Mouse (Mus musculus): ENCODE measurements around the gene Hspbp1. TPM values are rescaled to one million over a fixed set of nuclear protein-coding genes. Genes with fewer than 3 reads are reported as not detected.
A peak's percentile ranks its signal among the peaks of the same experiment; 100 is the strongest.

Gene Hspbp1
- polyA plus RNA-seq, 1 experiment from 2014 or later, result 83.5 TPM

- no peaks in the 10 kb centered on the region for H3K27me3 ChIP-seq (replicated peaks)
- no peak for ATAC-seq (ENCODE audit: insufficient read depth, low FRiP score, low read depth)
- 0 out of 2 replicates have a peak overlapping the region, but pooled peaks have one; percentile 35 for H3K27ac ChIP-seq
- H3K4me3 ChIP-seq (replicated peaks), result no peak overlapping the region
- H3K9ac ChIP-seq, result no peak overlapping the region
- H3K4me1 ChIP-seq, result peaks cover 42% of the 10 kb centered on the region
- H3K9me3 ChIP-seq, result no peaks in the 10 kb centered on the region
- no peak overlapping the region for H3K4me2 ChIP-seq
- WGBS, result 73% methylated on average over 5 of the region's 5 CpGs
- H3K36me3 ChIP-seq, result 0 out of 2 replicates have a peak, but pooled peaks cover 9% of the 10 kb centered on the region
Measured at GRCm38 (mm10) chr7:4653351-4653750, 31.5 kb downstream of the Hspbp1 start.

- Histone ChIP-seq H3K27me3 (replicated peaks) (no peaks in the 10 kb centered on the region), H3K27ac (no peak overlapping the region), H3K9me3 (no peaks in the 10 kb centered on the region), H3K9ac (no peak overlapping the region), H3K4me1 (peaks cover 38% of the 10 kb centered on the region), H3K4me3 (replicated peaks) (no peak overlapping the region), H3K36me3 (0 out of 2 replicates have a peak, but pooled peaks cover 9% of the 10 kb centered on the region), H3K4me2 (no peak overlapping the region)
- 80% methylated on average over 5 of the region's 5 CpGs for WGBS
- no peak for ATAC-seq (ENCODE audit: insufficient read depth, low FRiP score, low read depth)
Measured at GRCm38 (mm10) chr7:4652726-4653125, 32.1 kb downstream of the Hspbp1 start.

- 69% methylated on average over 8 of the region's 8 CpGs for WGBS
- no peak overlapping the region for H3K4me2 ChIP-seq
- H3K27me3 ChIP-seq (replicated peaks), result no peaks in the 10 kb centered on the region
- H3K9me3 ChIP-seq, result no peaks in the 10 kb centered on the region
- no peak overlapping the region for H3K4me3 ChIP-seq (replicated peaks)
- no peak overlapping the region for H3K9ac ChIP-seq
- H3K4me1 ChIP-seq, result peaks cover 27% of the 10 kb centered on the region
- peaks cover 12% of the 10 kb centered on the region; the same call in 1 of the 2 replicates for H3K36me3 ChIP-seq
- H3K27ac ChIP-seq, result no peak overlapping the region
- ATAC-seq (ENCODE audit: insufficient read depth, low FRiP score, low read depth), result no peak
Measured at GRCm38 (mm10) chr7:4651581-4651980, 33.3 kb downstream of the Hspbp1 start.

GRCm38 (mm10) chr7:4647992-4648391 is 36.9 kb downstream of the Hspbp1 start:
- H3K27me3 ChIP-seq (replicated peaks), result no peaks in the 10 kb centered on the region
- 0 out of 2 replicates have a peak, but pooled peaks cover 4% of the 10 kb centered on the region for H3K4me1 ChIP-seq
- peaks cover 28% of the 10 kb centered on the region for H3K36me3 ChIP-seq
- no peak overlapping the region for H3K27ac ChIP-seq
- H3K9me3 ChIP-seq, result no peaks in the 10 kb centered on the region
- no peak overlapping the region for H3K9ac ChIP-seq
- 88% methylated on average over 2 of the region's 2 CpGs for WGBS
- H3K4me3 ChIP-seq (replicated peaks), result no peak overlapping the region
- no peak overlapping the region for H3K4me2 ChIP-seq
- ATAC-seq (ENCODE audit: insufficient read depth, low FRiP score, low read depth), result no peak

GRCm38 (mm10) chr7:4647291-4647690 is 37.6 kb downstream of the Hspbp1 start:
- no peaks in the 10 kb centered on the region for H3K4me1 ChIP-seq
- H3K4me2 ChIP-seq, result no peak overlapping the region
- H3K36me3 ChIP-seq, result peaks cover 34% of the 10 kb centered on the region
- H3K27ac ChIP-seq, result no peak overlapping the region
- H3K9ac ChIP-seq, result no peak overlapping the region
- no peak for ATAC-seq (ENCODE audit: insufficient read depth, low FRiP score, low read depth)
- no peaks in the 10 kb centered on the region for H3K9me3 ChIP-seq
- WGBS, result 40% methylated on average over 6 of the region's 6 CpGs
- no peak overlapping the region for H3K4me3 ChIP-seq (replicated peaks)
- no peaks in the 10 kb centered on the region for H3K27me3 ChIP-seq (replicated peaks)

DNA sequence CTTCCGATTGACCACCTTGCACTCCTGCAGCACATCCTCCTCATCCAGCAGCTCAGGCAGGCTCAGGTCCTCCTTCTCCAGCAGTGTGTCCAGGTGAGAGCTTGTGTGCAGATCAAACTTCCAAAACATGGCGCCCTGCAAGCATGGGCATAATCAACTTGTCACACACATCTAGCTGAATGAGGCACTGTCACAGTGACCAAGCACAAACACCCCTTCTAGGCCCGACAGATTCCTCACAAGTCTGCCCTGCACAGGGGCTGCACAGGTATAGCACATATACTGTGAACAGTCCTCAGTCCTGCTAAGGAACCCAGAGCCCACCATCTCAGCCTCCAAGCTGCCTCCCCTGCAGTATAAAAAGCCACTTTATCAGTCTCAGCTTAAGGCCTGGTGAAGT is 38.1 kb downstream of the Hspbp1 start:
- no peaks in the 10 kb centered on the region for H3K4me1 ChIP-seq
- H3K27me3 ChIP-seq (replicated peaks), result no peaks in the 10 kb centered on the region
- no peaks in the 10 kb centered on the region for H3K9me3 ChIP-seq
- H3K4me3 ChIP-seq (replicated peaks), result no peak overlapping the region
- peaks cover 38% of the 10 kb centered on the region for H3K36me3 ChIP-seq
- no peak overlapping the region for H3K9ac ChIP-seq
- H3K27ac ChIP-seq, result no peak overlapping the region
- no peak for ATAC-seq (ENCODE audit: insufficient read depth, low FRiP score, low read depth)
- WGBS, result 88% methylated on average over 3 of the region's 3 CpGs
- H3K4me2 ChIP-seq, result no peak overlapping the region

DNA sequence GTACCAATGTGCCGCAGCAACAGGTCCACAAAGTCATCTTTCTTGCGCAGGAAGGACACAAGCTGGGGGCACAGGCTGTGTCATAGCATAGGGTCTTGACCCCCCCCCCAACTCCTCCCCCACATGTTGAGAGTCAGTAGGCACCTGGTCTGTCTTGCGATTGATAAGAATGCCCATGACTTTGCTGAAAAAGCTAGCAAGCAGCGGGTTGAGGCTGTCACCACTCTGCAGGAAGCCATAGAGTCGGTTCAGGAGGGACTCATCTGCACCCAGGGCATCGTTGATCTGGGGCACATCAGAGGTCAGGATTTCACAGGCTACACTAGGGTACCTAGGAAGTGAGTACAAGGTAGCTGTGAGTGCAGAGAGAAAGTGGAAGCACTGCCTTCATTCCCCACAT is 41.6 kb downstream of the Hspbp1 start:
- H3K4me3 ChIP-seq (replicated peaks), result no peak overlapping the region
- H3K36me3 ChIP-seq, result peaks cover 65% of the 10 kb centered on the region
- no peak overlapping the region for H3K9ac ChIP-seq
- H3K4me1 ChIP-seq, result no peaks in the 10 kb centered on the region
- 96% methylated on average over 6 of the region's 6 CpGs for WGBS
- H3K9me3 ChIP-seq, result no peaks in the 10 kb centered on the region
- H3K27ac ChIP-seq, result no peak overlapping the region
- ATAC-seq (ENCODE audit: insufficient read depth, low FRiP score, low read depth), result no peak
- H3K27me3 ChIP-seq (replicated peaks), result no peaks in the 10 kb centered on the region
- no peak overlapping the region for H3K4me2 ChIP-seq

DNA sequence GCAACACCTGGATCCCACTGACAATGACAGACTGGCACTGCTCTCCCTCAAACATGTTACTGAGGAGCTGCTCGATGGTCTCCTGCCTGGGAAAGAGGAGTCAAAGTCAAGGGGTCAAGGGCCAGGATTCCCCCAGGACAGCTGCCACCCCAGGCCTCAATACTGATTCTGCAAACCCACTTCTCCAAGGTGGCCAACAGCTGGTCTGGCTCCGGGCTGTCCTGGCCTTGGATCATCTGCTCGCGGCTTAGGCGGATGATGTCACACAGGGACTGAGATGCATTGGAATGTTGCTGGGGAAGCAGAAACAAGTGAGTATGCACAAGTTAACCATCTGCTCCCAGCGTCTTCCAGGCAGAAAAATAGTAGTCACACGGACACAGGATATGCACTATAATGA is 42.9 kb downstream of the Hspbp1 start:
- H3K9me3 ChIP-seq, result no peaks in the 10 kb centered on the region
- H3K27me3 ChIP-seq (replicated peaks), result no peaks in the 10 kb centered on the region
- H3K9ac ChIP-seq, result no peak overlapping the region
- WGBS, result 76% methylated on average over 7 of the region's 7 CpGs
- no peak overlapping the region for H3K4me2 ChIP-seq
- no peak overlapping the region for H3K27ac ChIP-seq
- peaks cover 68% of the 10 kb centered on the region for H3K36me3 ChIP-seq
- H3K4me1 ChIP-seq, result no peaks in the 10 kb centered on the region
- H3K4me3 ChIP-seq (replicated peaks), result no peak overlapping the region
- ATAC-seq (ENCODE audit: insufficient read depth, low FRiP score, low read depth), result no peak

DNA sequence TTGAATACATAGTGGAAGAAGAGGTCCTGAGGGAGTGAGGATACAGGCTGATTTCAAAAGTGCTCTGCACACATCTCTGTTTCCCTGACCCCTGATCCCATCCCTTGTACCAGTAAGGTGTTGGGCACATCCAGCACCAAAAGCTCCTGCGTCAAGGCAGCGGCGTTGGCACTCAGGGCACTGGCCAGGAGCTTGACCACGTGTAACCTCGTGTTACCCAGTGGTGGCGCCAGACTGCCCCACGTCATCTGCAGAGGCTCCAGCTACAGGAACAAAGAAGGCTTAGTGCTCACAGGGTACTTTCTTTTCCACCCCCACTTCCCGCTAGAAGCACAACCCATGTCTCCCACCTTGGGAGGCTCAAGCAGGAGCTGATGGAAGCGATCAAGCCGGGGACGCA is 43.7 kb downstream of the Hspbp1 start:
- H3K27ac ChIP-seq, result no peak overlapping the region
- H3K9me3 ChIP-seq, result no peaks in the 10 kb centered on the region
- WGBS, result 82% methylated on average over 11 of the region's 11 CpGs
- ATAC-seq (ENCODE audit: insufficient read depth, low FRiP score, low read depth), result no peak
- no peaks in the 10 kb centered on the region for H3K4me1 ChIP-seq
- no peak overlapping the region for H3K4me2 ChIP-seq
- H3K9ac ChIP-seq, result no peak overlapping the region
- peaks cover 61% of the 10 kb centered on the region for H3K36me3 ChIP-seq
- no peak overlapping the region for H3K4me3 ChIP-seq (replicated peaks)
- H3K27me3 ChIP-seq (replicated peaks), result no peaks in the 10 kb centered on the region

- no peak overlapping the region for H3K9ac ChIP-seq
- H3K4me2 ChIP-seq, result no peak overlapping the region
- no peaks in the 10 kb centered on the region for H3K4me1 ChIP-seq
- no peak for ATAC-seq (ENCODE audit: insufficient read depth, low FRiP score, low read depth)
- no peaks in the 10 kb centered on the region for H3K27me3 ChIP-seq (replicated peaks)
- H3K4me3 ChIP-seq (replicated peaks), result no peak overlapping the region
- H3K36me3 ChIP-seq, result peaks cover 58% of the 10 kb centered on the region
- no peak overlapping the region for H3K27ac ChIP-seq
- 84% methylated on average over 4 of the region's 4 CpGs for WGBS
- H3K9me3 ChIP-seq, result no peaks in the 10 kb centered on the region
Measured at GRCm38 (mm10) chr7:4636179-4636578, 48.7 kb downstream of the Hspbp1 start.

DNA sequence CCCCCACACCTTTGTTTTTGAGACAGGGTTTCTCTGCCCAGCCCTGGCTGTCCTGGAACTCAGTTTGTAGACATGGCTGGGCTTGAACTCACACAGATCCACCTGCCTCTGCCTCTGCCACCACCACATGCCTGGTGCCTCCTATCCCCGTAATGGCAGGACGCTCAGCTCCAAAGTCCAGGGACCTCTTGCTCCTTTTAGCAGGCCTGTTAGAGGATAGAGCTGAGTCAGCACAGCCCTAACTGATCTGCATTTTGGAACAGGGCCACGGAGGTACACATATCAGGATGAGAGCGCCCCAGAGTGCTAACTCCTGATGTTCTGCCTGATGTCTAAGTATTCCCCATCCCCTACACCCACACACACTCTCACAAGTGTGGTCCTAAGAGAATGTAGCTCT is 53.8 kb downstream of the Hspbp1 start, which contains the start of gene Tmem86b:
Gene Tmem86b (minus strand): TSS at position 392 of the 400 bp plus-strand sequence.
- H3K4me2 ChIP-seq, result no peak within 1 kb of the TSS
- ATAC-seq (ENCODE audit: insufficient read depth, low FRiP score, low read depth), result 0 out of 2 replicates have a peak, but pooled peaks have one; percentile 32
- no peak within 1 kb of the TSS for H3K9ac ChIP-seq
- H3K36me3 ChIP-seq, result peaks cover 40% of the 10 kb centered on the region
- no peak within 1 kb of the TSS for H3K4me3 ChIP-seq (replicated peaks)
- WGBS, result 81% methylated on average over 4 of the region's 4 CpGs
- H3K9me3 ChIP-seq, result no peaks in the 10 kb centered on the region
- H3K27me3 ChIP-seq (replicated peaks), result no peaks in the 10 kb centered on the region
- H3K27ac ChIP-seq, result no peak within 1 kb of the TSS
- H3K4me1 ChIP-seq, result no peaks in the 10 kb centered on the region

DNA sequence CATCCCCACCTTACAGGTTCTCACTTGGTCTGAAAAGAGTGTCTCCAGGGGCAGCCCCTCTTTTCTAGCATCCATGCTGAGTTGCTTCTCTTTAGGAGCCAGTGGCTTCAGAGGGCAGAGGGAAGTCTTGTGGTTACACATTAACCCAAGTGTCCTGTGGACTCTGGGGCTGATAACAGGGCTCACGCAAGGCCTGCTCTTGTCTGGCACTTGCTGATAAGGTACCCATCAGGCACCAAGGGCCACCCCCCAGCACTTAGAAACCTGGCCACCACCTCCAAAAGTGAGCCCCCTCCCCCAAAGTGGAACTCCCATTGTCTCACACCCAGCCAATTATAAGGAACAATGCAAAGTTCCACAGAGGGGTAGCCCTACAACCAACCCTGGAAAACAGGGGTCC is 54.7 kb downstream of the Hspbp1 start:
- Histone ChIP-seq H3K9me3 (no peaks in the 10 kb centered on the region), H3K27ac (no peak overlapping the region), H3K27me3 (replicated peaks) (no peaks in the 10 kb centered on the region), H3K9ac (no peak overlapping the region), H3K4me1 (no peaks in the 10 kb centered on the region), H3K4me3 (replicated peaks) (no peak overlapping the region), H3K4me2 (no peak overlapping the region), H3K36me3 (peaks cover 34% of the 10 kb centered on the region)
- peak; percentile 87; the same call in 1 of the 2 replicates for ATAC-seq (ENCODE audit: insufficient read depth, low FRiP score, low read depth)
- 69% methylated on average over 1 of the region's 1 CpGs for WGBS

GRCm38 (mm10) chr7:4629586-4629985 is 55.3 kb downstream of the Hspbp1 start:
- peaks cover 30% of the 10 kb centered on the region for H3K36me3 ChIP-seq
- H3K4me2 ChIP-seq, result no peak overlapping the region
- H3K27ac ChIP-seq, result no peak overlapping the region
- 78% methylated on average over 5 of the region's 5 CpGs for WGBS
- no peak overlapping the region for H3K4me3 ChIP-seq (replicated peaks)
- no peaks in the 10 kb centered on the region for H3K9me3 ChIP-seq
- no peak overlapping the region for H3K9ac ChIP-seq
- H3K4me1 ChIP-seq, result no peaks in the 10 kb centered on the region
- H3K27me3 ChIP-seq (replicated peaks), result no peaks in the 10 kb centered on the region
- no peak for ATAC-seq (ENCODE audit: insufficient read depth, low FRiP score, low read depth)
